Mouse (Mus musculus) WW6 (cell line): ENCODE results near the gene BC035947.
"Not testable (repeated sequence)": the region's sequence is repeated elsewhere in the genome, so short reads cannot be mapped to it uniquely, and the experiment has no call there.

ENCODE experiments used
- DNase-seq: peaks from one replicate; pipeline ENCODE4 v3.0.0-alpha.2; 2013; ENCODE audit warnings: low read depth, low spot score

BC035947 gene

DNA sequence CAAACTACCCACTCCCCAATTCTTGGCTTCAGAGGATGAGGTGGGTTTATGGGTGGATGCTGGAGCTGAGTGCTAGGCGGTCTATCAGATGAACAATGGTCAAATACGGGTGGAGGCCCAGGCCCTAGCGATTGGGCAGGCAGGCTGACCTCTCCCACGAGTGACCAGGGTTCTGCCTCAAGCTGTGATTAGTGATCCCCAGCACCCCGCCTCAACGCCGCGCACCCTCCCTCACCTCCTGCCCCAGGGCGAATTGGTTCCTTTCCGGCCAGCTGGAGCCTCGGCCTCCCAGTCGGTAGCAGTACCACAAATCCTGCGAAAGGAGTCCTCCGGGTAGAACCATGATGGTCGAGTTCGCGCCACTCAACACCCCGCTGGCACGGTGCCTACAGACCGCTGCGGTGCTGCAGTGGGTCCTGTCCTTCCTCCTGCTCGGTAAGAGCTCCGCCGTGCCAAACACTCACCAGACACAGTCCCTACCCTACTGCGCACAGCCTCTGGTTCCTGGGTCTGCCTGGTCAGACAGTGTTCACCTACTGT is at the start of gene BC035947:
Gene BC035947, minus strand, starts transcription at position 538 of the 540 bp plus-strand sequence.
- DNase-seq, result no peak

DNA sequence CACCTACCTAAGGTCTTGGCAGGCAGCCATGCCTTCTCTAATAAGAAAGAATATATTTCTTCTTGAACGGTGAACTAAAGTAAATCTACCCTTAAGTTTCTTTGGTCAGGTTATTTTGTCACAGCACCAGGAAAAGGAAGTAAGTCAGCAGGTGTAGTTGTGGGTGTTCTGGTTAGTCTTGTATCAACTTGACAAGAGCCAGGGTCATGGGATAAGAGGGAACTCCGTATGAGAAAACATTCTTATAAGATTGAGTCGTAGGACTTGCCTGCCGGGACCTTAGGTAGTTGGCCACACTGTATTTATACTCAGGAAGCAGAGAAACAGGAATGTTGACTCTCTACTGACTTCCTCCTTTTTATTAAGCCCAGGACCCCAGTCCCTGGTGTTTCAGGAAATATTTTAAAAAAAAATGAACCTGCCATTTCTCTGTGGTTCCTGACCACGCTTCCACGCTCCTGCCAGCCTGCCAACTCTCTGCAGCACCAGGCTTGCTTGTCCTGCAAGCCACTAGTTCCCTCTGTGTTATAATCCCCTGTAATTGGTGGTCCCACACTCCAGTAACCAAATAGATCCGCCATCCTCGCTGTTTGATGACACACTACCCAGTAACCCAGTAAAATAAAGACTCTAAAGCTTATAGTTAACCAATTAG is 42.2 kb upstream of the BC035947 start:
- DNase-seq, result no peak

DNA sequence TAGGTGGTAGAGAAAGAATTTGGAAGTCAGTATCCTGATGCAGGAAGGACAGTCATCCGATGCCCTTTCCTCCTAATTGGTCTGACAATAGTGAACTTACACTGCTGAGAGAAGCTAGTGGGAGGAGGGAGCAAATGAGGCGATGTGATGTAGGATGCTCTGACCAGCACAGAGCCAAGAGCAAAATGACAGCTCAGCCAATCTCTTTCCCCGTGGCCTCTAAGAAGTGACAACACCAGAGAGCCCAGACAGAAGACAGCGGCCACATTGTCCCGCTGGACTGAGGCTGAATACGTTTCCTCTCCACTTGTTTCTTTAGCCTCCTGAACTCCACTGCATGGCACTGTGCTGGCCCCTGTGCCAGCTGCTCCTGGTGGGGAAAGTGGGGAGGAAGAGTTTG is 37.0 kb upstream of the BC035947 start:
- no peak for DNase-seq

DNA sequence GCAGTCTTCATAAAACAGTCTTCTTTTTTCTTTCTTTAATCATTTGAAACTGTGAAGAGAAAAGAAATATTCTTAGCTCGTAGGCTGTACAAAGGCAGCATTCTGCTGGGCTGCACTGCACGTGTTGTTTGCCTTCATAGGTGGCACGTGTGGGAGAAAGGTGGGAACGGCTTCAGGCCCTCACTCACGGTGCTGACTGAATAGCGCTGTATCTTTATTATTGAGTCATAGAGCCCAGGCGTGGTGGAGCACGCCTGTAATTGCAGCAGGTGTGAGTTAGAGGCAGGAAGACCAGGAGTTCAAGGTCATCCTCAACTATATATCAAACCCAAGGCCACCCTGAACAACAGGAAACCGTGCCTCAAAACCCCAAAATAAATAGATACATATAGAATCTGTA is 34.3 kb upstream of the BC035947 start:
- no peak for DNase-seq

DNA sequence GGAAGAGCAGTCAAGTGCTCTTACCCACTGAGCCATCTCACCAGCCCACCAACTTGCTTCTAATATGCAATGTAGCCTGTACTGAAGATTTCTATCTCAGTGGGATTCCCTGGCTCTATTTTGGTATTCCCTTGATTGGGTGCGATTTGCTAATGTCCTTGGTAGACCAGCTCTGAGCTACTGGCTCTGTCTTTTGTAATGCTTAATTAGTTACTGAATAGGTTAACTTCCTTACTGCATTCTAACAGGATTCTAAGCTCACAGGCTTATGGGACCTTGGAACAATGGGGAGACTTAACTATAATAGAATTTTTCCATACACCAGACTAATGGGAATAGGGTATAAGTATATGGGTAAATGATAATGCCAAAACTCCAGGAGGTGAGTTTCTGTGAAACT is 31.7 kb upstream of the BC035947 start:
- not testable (repeated sequence) for DNase-seq

DNA sequence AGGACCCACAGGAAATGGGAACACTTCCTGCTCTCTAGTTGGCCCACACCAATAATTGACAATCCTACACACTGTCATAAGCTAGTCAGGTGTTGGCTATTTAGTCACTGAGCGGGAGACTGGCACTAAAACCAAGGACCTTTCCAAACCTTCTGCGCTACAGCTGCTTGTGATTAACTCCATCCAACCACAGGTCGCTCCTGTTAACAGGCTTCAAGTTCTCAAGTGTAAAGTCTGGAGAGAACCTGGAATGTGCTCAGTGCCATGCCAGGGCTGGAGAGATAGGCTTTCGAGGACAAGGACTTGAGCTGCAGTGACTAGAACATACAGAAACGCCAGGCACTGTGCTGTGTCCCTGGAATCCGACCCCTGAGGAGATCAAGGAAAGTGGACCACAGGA is 27.2 kb upstream of the BC035947 start:
- DNase-seq, result no peak

DNA sequence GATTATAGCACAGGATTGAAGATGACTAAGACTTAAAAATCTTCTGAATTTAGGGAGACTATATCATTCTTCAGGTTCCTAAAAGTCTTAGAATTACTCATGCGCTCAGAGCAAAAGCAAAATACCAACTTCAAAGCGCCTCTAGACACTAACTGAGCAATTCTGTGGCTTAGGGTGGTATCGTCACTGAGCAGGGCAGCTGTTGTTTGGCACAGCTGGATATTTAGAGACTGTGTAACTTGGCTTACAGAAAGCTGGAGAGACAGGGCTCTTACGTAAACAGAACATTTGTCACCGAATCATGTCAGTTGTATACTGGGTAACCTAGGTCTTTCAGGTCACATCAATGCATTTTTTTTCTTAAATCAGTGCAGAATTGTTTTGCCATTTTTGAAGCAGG is 26.4 kb upstream of the BC035947 start:
- DNase-seq, result no peak

DNA sequence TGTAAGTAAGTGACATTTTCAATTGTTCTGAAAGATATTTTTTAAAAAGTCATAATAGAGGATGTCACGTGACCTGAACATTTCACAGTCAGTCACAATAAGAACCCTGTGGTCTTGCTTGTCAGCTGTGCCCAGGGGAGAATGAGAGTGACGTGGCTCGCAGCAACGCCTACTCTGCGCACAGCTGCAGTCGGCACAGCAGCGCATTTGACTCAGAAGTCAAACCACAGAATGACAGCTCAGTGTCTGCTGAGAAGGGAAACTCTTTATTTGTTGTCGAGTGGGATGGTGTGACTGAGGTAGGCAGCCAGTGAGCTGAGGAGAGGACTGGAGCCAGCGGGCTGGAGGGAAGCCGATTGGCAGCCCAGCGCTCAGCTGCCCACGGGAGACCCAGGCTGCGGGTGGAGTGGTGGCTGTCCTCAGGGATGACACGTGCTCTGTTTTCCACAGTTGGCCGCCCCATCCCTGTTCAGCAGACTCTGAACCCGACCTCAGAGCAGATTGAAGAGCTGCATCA is 25.6 kb upstream of the BC035947 start:
- no peak for DNase-seq

DNA sequence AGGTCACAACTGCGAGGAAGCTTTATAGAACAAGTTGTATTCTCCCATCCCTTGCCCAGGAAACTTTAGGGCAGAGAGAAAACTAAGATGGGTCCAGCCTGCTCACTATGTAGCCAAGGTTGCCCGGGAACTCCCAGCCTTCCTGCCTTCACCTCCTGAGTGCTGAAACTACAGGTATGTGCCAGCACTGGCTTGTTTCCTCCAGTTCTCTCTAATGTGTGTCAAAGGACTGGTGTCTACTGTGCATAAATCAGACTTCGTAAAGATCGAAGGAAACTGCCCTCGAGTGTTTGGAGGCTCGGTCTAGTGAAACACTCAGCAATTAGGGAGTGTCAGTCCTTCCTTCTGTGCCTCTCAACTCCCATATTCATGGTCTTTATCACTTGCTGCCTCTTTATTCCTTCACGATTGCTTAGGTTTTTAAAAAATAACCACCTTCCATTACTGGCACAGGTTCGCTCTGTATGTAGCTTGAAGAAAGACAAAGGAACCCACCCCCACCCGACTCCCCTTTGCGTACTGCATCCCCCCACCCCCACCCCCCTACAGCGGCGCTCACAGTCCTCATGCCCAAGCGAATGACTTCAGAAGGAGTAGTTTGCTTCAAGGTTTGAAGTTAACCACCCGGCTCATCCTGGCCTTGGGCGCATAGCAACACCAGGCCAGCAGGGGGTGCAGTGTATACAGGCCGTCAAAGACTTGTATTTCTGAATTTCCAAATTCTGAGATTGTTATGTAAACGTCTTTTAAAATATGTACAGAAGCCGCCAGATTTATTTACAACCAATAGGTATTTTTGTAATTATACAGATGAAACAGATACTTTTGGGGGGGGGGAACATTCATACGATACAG is 24.6 kb upstream of the BC035947 start:
- DNase-seq, result peak; percentile 18

DNA sequence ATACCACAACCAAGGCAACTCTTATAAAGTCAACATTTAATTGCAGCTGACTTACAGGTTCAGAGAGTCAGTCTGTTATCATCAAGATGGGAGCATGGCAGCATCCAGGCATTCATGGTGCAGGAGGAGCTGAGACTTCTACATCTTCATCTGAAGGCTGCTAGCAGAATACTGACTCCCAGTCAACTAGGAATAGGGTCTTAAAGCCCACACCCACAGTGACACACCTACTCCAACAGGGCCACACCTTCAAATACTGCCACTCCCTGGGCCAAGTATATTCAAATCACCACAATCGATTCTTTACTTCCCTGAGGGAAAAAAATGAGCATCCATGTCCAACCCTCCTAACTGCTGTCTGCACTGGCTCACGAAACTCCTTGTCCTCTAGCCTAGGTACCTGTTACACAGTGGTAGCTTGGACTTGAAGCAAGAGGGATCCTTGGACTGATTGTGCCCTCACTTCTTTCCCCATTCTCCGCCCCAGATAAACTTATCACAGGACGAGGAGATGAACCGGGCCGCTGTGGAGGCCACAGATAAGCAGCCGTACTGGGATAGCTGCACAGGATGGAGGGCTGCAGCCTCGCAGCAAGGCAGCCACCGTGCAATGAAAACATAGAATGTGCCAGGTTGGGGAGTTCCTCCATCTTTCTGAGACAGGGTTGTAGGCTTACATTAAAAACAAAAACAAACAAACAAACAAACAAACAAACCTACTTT is 22.6 kb upstream of the BC035947 start:
- DNase-seq, result no peak

DNA sequence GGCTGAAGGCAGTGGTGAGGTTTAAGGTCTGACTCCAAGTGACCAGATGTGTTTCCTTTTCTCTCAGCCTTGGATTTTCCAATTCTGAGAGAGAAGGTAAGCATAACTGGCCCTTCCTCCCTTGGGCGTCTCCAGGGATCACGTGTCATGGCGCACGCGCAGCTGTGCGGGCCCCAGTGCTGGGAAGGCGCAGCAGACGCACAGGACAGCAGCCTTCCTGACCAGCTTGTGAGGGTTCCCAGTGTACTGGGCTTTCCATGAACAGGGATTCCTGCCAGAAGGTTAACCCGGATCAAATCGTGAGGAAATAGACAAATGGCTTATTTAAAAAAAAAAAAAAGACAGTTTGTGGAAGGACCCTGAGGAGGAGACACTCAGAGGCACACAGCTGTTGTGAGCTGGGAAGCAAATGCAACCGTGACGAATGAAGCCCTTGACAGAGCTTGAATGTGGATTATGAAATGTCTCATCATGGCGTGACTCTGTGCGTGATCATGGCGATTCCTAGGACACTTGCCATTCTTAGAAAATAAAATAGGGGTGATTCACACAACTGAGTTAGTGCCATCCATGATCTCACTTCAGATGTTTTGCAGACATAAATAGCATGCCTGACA is 20.3 kb upstream of the BC035947 start:
- DNase-seq, result no peak

DNA sequence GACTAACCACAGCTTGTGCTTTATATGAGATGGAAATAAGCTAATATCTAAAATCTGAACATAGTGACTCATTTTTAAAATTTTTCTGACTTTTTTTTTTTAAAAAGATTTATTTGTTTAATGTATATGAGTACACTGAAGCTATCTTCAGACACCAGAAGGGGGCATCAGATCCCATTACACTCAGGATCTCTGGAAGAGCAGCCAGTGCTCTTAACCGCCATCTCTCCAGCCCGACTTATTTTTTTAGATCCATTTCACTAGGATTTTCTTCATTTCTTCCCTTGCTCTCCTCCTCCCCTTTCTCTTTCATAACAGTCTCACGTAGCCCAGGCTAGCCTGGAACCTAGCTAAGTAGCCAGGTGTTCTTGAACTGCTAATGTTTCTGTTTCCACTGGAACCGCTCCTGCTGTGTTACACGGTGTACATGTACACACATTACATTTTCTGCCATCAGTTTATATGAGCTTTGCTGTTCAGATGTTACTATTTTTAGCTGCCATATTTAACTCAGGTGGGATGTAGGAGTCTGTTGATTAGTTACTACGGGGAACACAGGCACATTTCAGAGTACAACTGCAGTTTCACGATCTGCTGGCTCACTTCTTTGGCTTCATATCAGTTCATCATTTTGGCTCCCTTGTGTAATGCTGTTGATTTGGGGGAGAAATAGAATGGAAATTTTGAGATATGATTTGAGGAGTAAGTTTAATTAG is 18.7 kb upstream of the BC035947 start:
- no peak for DNase-seq

DNA sequence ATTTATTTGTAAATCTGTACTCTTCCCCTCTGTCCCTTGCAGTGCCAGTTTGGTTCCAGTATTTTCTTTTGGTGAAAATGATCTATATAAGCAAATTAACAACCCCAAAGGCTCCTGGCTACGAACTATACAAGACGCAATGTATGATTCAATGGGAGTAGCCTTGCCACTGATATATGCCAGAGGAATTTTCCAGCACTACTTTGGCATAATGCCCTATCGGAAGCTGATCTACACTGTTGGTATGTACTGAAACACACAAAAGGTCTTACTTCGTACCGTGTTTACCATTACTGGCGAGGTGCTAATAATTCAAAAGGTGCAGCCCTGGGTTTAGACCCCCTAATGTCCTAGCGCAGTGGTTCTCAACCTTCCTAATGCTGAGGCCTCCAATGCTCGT is 17.1 kb upstream of the BC035947 start:
- DNase-seq, result no peak

DNA sequence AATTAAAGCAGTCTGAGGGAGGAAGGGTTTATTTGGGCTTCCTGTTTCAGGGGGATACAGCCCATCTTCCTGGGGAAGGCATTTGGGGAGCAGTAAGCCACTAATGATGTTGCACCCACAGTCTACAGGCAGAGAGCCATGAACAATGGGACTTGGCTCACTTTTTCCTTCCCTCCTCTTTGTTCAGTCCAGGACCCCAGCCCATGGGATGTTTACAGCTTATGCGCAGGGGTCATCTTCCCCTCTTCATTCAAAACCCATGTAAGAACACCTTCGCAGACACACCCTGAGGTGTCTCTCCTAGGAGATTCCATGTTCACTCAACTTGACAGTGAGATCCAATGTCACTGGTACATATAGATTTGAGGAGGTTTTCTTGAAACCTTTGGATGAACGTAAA is 16.4 kb upstream of the BC035947 start:
- no peak for DNase-seq

DNA sequence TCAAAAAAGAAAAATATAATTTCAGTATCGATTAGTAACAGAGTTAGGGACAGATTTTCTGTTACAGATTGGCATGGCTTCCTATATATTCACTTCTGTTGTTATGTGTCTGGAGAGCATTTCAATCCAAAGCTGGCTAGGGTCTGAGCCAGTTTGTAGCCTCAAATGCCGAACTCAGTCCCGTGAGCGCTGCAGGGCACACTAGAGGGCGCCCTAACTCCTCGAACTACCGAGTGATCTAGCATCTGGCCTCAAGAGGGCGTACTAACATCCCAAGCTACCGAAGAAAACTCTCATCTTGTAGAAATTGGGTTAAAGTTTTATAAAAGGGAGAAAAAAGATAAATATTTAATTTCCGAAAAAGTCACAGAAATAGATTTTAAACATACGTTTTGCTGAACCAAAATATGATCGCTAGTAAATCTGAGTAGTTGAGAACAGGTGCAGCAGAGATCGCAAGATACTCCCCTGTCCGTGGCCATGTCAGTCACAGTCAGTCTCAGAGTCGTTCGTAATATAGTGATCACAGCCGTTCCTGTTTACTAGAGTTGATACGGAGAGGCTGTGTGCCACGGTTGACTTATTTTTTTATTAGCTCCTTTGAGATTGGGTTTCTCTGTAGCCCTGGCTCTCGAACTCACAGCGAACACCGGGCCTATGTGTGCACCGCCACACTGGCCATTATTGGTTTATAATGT is 13.4 kb upstream of the BC035947 start:
- DNase-seq, result no peak

DNA sequence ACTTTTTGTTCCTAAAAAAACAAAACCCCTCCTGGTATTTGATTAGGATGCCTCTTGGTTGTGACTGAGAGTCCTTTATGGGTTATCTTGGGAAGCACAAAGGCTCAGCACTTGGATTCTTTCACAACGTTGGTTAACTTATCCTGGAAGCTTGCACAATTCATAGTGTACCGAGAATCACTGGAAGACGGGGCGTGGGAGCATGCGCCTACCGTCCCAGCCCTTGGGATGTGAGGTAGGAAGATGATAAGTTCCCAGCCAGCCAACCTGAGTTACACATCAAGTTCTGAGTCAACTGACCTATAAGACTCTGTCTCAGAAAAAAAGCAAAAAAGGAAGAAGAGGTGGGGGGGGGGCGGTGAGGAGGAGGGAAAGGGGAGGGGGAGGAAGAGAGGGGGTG is 6.9 kb upstream of the BC035947 start:
- no peak for DNase-seq

DNA sequence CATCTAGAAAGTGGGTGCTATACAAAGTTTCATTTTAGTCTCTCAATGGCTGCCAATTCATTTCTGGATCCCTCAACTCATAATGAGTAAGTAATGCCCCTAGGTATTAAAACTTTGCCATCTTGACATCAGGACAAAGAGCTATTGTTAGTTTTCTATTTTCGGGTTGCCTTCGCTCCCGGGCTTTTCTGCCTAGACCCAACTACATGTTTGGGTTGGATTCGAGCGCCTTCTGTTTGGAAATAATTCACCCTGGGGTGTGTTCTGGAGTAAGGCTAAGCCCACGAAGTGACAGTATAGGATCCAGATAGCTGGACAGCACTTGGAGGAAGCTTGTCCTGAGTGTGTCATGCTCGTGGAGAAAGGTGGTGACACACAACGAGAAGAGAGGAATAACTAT is 798 bp upstream of the BC035947 start:
- DNase-seq, result no peak

DNA sequence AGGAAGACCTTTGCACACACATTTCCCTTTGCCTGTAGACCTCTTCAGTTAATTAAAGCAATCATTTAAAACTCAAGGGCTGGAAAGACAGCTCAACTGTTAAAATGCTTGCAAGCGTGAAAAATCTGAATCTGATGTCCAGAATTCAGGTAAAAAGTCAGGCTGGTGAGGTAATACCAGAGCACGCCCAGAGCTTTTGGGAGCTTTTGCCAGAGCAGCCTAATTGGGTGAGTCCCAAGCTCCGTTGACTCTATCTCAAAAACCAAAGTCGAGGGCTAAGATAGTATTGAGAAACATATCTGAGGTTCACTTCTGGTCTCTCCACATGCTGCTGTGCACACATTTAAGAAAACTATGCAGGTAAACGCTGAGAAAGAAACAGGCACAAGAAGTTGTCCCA is 1.1 kb downstream of the BC035947 start, which contains the start of gene Mogat1:
Gene Mogat1, plus strand, starts transcription at position 130 of the 400 bp plus-strand sequence.
- DNase-seq, result no peak

DNA sequence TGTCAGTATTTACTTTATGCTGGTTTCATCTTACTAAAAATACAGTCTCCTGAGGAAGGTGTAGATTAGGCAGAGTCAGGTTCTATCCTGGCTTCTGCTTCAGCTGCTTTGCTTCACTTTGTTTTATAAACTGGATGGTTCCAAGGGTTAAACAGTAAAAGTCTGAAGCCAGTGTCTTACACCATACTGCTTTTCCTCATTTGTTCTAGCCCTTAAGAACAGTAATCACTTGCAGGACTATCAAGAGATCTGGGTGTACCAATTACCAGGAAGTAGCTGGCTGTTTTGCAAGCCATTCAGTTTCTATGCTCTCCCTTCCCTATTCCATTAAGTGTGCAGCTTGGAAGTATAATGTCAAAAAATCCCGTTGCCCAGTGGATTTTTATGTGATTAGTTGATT is 4.8 kb downstream of the BC035947 start:
- no peak for DNase-seq

DNA sequence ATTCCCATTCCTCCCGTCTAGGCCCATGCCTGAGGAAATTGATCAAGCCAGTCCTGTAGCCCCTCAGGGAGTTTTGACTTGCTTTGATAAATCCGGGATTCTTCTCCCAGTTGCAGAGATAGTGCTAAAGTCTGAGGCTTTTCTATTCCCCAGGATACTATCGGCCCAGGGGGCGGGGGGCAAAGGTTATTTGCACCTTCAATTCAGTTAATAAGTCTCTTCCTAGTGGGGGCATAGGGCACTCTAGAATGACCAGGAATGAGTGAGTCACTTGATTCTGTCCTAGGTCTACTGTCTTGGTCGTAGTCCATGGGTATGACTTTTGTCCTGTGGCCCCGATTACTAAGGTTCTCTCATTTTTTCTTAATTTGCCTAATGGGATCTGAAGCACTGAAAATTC is 9.4 kb downstream of the BC035947 start:
- no peak for DNase-seq
